In the genomic region with DNA sequence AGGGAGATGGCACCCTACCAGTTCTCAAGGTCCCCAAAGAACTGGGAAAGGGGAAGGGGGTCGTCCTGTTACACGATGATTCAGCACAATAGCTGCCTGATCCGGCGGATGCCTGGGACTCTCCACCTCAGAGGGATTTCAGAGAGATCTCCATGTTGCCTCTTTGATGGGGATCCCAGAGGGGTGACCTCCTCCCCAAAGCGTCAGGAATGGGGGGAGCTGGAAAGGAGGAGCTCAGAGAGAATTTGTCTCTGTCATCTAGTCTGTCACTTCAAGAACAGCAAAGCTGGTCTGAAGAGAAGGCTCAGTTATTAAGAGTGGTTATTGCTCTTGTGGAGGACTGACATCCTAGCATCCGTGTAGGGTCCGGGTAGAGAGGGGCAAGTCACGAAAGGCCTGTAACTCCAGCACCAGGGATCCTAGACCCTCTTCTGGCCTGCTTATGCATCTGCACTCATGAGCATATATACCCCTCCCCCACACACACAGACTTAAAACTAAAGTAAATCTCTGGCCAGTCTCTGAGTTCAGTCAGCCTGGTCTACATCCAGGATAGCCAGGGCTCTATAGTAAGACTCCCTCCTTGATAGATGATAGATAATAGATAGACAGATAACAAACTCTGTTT, we compare ENCODE assay signal across 8 mouse cellular contexts. TPM values are rescaled to one million over a fixed set of nuclear protein-coding genes. Genes with fewer than 3 reads are reported as not detected.
DNase-seq lines count a peak whose midpoint lies in the region; ATAC-seq lines count a peak whose summit lies in the region.

No protein-coding gene starts in this region.

- H3K9ac ChIP-seq in lung, embryonic 15.5 days: peak overlapping the region; percentile 82; the same call in 1 of the 2 replicates
- H3K9ac ChIP-seq in embryonic facial prominence, embryonic 15.5 days: no peak overlapping the region
- peak overlapping the region; percentile 79; the same call in 1 of the 2 replicates for H3K9ac ChIP-seq in limb, embryonic 12.5 days (replicated peaks)
- no peak overlapping the region for H3K9ac ChIP-seq in stomach, embryonic 14.5 days (replicated peaks; ENCODE audit: low read depth, low read length)

- intact Hi-C loops in heart, postnatal 14 days (cut with DNase I): no loop called here

- no peaks in the 10 kb centered on the region for H3K9me3 ChIP-seq in lung, embryonic 15.5 days
- H3K9me3 ChIP-seq in embryonic facial prominence, embryonic 15.5 days (replicated peaks): no peaks in the 10 kb centered on the region
- no peaks in the 10 kb centered on the region for H3K9me3 ChIP-seq in limb, embryonic 12.5 days
- H3K9me3 ChIP-seq in stomach, embryonic 14.5 days (ENCODE audit: control insufficient read depth, low read depth, low read length): no peaks in the 10 kb centered on the region

- H3K36me3 ChIP-seq in lung, embryonic 15.5 days: no peaks in the 10 kb centered on the region
- H3K36me3 ChIP-seq in embryonic facial prominence, embryonic 15.5 days: no peaks in the 10 kb centered on the region
- H3K36me3 ChIP-seq in limb, embryonic 12.5 days: no peaks in the 10 kb centered on the region
- peaks cover under 1% of the 10 kb centered on the region; the same call in 1 of the 2 replicates for H3K36me3 ChIP-seq in stomach, embryonic 14.5 days (ENCODE audit: control insufficient read depth, insufficient read depth, low read length)

- WGBS in lung, embryonic 15.5 days: 12% methylated on average over 8 of the region's 8 CpGs
- WGBS in embryonic facial prominence, embryonic 15.5 days: 15% methylated on average over 8 of the region's 8 CpGs
- 19% methylated on average over 8 of the region's 8 CpGs for WGBS in limb, embryonic 12.5 days
- 20% methylated on average over 8 of the region's 8 CpGs for WGBS in stomach, embryonic 14.5 days

- peak overlapping the region; percentile 65; the same call in 1 of the 2 replicates for H3K27ac ChIP-seq in lung, embryonic 15.5 days
- H3K27ac ChIP-seq in embryonic facial prominence, embryonic 15.5 days (replicated peaks): no peak overlapping the region
- no peak overlapping the region for H3K27ac ChIP-seq in limb, embryonic 12.5 days
- no peak overlapping the region for H3K27ac ChIP-seq in stomach, embryonic 14.5 days (ENCODE audit: low read length)

- H3K4me3 ChIP-seq in lung, embryonic 15.5 days: peak overlapping the region; percentile 80
- H3K4me3 ChIP-seq in embryonic facial prominence, embryonic 15.5 days (replicated peaks): peak overlapping the region; percentile 71
- H3K4me3 ChIP-seq in limb, embryonic 12.5 days (replicated peaks): peak overlapping the region; percentile 73
- H3K4me3 ChIP-seq in stomach, embryonic 14.5 days (ENCODE audit: low read depth, low read length): no peak overlapping the region; the same call in 1 of the 2 replicates

- peaks cover 10% of the 10 kb centered on the region; the same call in 1 of the 2 replicates for H3K27me3 ChIP-seq in lung, embryonic 15.5 days
- H3K27me3 ChIP-seq in embryonic facial prominence, embryonic 15.5 days: peaks cover 11% of the 10 kb centered on the region
- peaks cover 38% of the 10 kb centered on the region for H3K27me3 ChIP-seq in limb, embryonic 12.5 days
- no peaks in the 10 kb centered on the region for H3K27me3 ChIP-seq in stomach, embryonic 14.5 days (ENCODE audit: control insufficient read depth, insufficient read depth, low read length)

- peak overlapping the region; percentile 98 for H3K4me2 ChIP-seq in lung, embryonic 15.5 days
- peak overlapping the region; percentile 95 for H3K4me2 ChIP-seq in embryonic facial prominence, embryonic 15.5 days (replicated peaks)
- H3K4me2 ChIP-seq in limb, embryonic 12.5 days: peak overlapping the region; percentile 97
- peak overlapping the region; percentile 68 for H3K4me2 ChIP-seq in stomach, embryonic 14.5 days (replicated peaks; ENCODE audit: low read depth, low read length)

- peaks cover 48% of the 10 kb centered on the region for H3K4me1 ChIP-seq in lung, embryonic 15.5 days
- H3K4me1 ChIP-seq in embryonic facial prominence, embryonic 15.5 days: peaks cover 40% of the 10 kb centered on the region
- H3K4me1 ChIP-seq in limb, embryonic 12.5 days (replicated peaks): peaks cover 39% of the 10 kb centered on the region
- H3K4me1 ChIP-seq in stomach, embryonic 14.5 days (ENCODE audit: control insufficient read depth, insufficient read depth, low read length): peaks cover 35% of the 10 kb centered on the region

- DNase-seq in lung, postnatal 14 days: no peak
- DNase-seq in ovary, postnatal 36 days (ENCODE audit: low spot score): no peak
- DNase-seq in layer of hippocampus, adult 11-12 months (ENCODE audit: low spot score): no peak
- DNase-seq in heart, postnatal 14 days: no peak

- no peak for ATAC-seq in lung, embryonic 15.5 days (ENCODE audit: borderline replicate concordance, extremely low read depth, low FRiP score, low TSS enrichment)
- ATAC-seq in embryonic facial prominence, embryonic 15.5 days (ENCODE audit: insufficient number of reproducible peaks, low FRiP score, low TSS enrichment, low read depth): no peak
- ATAC-seq in limb, embryonic 12.5 days (ENCODE audit: insufficient number of reproducible peaks, insufficient read depth, low FRiP score, low TSS enrichment, low read depth): 0 out of 2 replicates have a peak, but pooled peaks have one; percentile 0
- no peak for ATAC-seq in stomach, embryonic 14.5 days (ENCODE audit: insufficient number of reproducible peaks, insufficient read depth, low FRiP score, low read depth)

RNA-seq across cellular contexts. Expression of a gene that starts 0.9 kb away (rescaled TPM):
- 102 TPM in 2 replicates for polyA plus RNA-seq in lung, embryonic 15.5 days (2015; fragmentation: Nextera tagmentation; extraction: Ambion mirVana)
- 81.7 and 83.2 TPM in 2 replicates for polyA plus RNA-seq in embryonic facial prominence, embryonic 15.5 days (2015; fragmentation: Nextera tagmentation; extraction: Ambion mirVana)
- polyA plus RNA-seq in limb, embryonic 12.5 days (2016; fragmentation: Nextera tagmentation; extraction: Ambion mirVana): 48.4 and 48.7 TPM in 2 replicates
- 58.8 and 65.0 TPM in 2 replicates for polyA plus RNA-seq in stomach, embryonic 14.5 days (2014; fragmentation: Nextera tagmentation; extraction: Ambion mirVana)
- total RNA-seq in heart, postnatal 14 days (2021): 10 to 100 TPM; 22.1 to 22.6 TPM

RNA-seq across cellular contexts. Expression of a gene that starts 29.4 kb away (rescaled TPM):
- not detected in 2 replicates for polyA plus RNA-seq in lung, embryonic 15.5 days (2015; fragmentation: Nextera tagmentation; extraction: Ambion mirVana)
- polyA plus RNA-seq in embryonic facial prominence, embryonic 15.5 days (2015; fragmentation: Nextera tagmentation; extraction: Ambion mirVana): not detected in 2 replicates
- polyA plus RNA-seq in limb, embryonic 12.5 days (2016; fragmentation: Nextera tagmentation; extraction: Ambion mirVana): not detected in 2 replicates
- polyA plus RNA-seq in stomach, embryonic 14.5 days (2014; fragmentation: Nextera tagmentation; extraction: Ambion mirVana): not detected in 2 replicates
- total RNA-seq in heart, postnatal 14 days (2021): not detected

RNA-seq across cellular contexts. Expression of a gene that starts 49.6 kb away (rescaled TPM):
- 2.1 TPM in 1 of 2 replicates, not detected in the other for polyA plus RNA-seq in lung, embryonic 15.5 days (2015; fragmentation: Nextera tagmentation; extraction: Ambion mirVana)
- polyA plus RNA-seq in embryonic facial prominence, embryonic 15.5 days (2015; fragmentation: Nextera tagmentation; extraction: Ambion mirVana): not detected in 2 replicates
- not detected in 2 replicates for polyA plus RNA-seq in limb, embryonic 12.5 days (2016; fragmentation: Nextera tagmentation; extraction: Ambion mirVana)
- 0.73 TPM in 1 of 2 replicates, not detected in the other for polyA plus RNA-seq in stomach, embryonic 14.5 days (2014; fragmentation: Nextera tagmentation; extraction: Ambion mirVana)
- not detected for total RNA-seq in heart, postnatal 14 days (2021)

Comparison
In these comparisons a context has a peak if more than half of its experiments do, and no peak if none do; other contexts are left out.
1. H3K9ac ChIP-seq: peak in lung, embryonic 15.5 days (single experiment) and limb, embryonic 12.5 days (single experiment); none in embryonic facial prominence, embryonic 15.5 days (single experiment) and stomach, embryonic 14.5 days (single experiment).
2. Peak in every context shown above with its lines, with median percentiles within 50 percentile points of each other: H3K4me2 ChIP-seq.